Mouse (Mus musculus): ENCODE results near the gene Echdc3.

DNA sequence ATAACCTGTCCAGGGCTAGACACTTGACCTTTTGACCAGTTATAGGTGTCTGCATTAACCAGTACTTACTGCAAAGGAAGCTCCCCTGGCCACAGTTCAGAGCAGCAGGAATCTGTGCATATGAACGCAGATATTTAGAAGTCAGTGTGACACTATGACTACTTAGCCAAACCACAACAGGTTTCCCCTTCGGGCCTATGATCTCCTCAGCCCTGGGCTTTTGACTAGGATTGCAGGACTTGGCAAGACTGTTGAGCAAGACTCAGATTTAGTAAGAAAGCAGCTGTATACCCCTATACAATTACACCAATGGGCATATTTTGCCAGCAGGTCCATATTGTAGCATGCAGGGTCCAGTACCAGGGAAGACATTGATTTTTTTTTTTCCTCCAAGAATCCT is 44.3 kb downstream of the Echdc3 start:
- TF ChIP-seq EP300 (IDR thresholded peaks at IDR 0.05; ENCODE audit: low read depth) (no peak), CTCF (IDR thresholded peaks at IDR 0.05; ENCODE audit: low read depth) (no peak)

Data from liver, embryonic 14.5 days (tissue).